Mouse (Mus musculus): ENCODE data around the gene Aprt. TPM values are rescaled to one million over a fixed set of nuclear protein-coding genes. Genes with fewer than 3 reads are reported as not detected.
A peak's percentile ranks its signal among the peaks of the same experiment; 100 is the strongest.
"Not testable (repeated sequence)": the region's sequence is repeated elsewhere in the genome, so short reads cannot be mapped to it uniquely, and the experiment has no call there.

Gene Aprt
- polyA plus RNA-seq, 1 experiment: 95.4 TPM

DNA sequence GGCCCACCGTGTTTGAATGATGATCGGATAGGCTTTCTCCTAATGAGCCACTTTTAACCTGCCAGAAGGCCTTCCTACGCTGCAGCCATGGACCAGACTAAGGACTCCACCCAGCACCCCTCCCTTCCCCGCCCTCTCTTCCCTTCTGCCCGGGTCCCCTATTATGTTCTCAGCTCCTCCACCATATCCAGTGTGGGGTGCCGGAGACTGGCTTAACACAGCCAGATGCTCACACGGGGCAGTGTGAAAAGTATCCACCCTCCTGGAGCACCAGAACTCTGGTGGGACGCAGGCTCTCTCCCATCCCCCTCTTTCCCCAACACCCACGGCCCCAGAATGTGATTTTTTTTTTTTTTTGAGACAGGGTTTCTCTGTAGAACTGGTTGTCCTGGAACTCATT, 3.1 kb downstream of the Aprt start:
- Histone ChIP-seq H3K4me3 (replicated peaks; ENCODE audit: control insufficient read depth, low read depth, low read length) (no peak overlapping the region), H3K4me1 (ENCODE audit: control insufficient read depth, insufficient read depth, low read length) (no peaks in the 10 kb centered on the region; the same call in 1 of the 2 replicates), H3K27ac (ENCODE audit: control insufficient read depth, insufficient read depth, low read depth, low read length, poor library complexity) (no peak overlapping the region)
- no peak for TF ChIP-seq CTCF (IDR thresholded peaks at IDR 0.05; ENCODE audit: control insufficient read depth, insufficient read depth, low read length)
- TF ChIP-seq POLR2A (IDR thresholded peaks at IDR 0.05; ENCODE audit: borderline replicate concordance, control insufficient read depth, low read depth, low read length): no peak
- 59% methylated on average over 9 of the region's 9 CpGs for WGBS

DNA sequence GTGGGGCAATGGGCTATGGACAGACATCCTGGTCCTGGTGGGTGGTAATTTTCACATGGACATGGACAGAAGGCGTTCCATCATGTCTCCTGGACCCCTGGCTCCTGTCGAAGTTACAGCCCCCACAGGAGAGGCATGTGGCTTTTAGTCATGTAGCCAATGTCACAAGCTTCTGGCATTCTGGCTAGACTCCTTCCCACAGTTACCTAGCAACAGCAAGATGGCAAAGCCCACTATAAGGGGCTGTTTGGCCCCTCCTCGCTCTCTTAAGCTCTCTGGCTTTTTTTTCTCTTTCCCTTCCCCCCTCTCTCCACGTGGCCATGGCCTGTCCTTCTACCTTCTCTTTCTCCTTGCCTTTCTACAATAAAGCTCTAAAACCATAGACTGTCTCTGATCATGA, 3.5 kb downstream of the Aprt start:
- H3K4me1 ChIP-seq (ENCODE audit: control insufficient read depth, insufficient read depth, low read length); H3K4me3 ChIP-seq (replicated peaks; ENCODE audit: control insufficient read depth, low read depth, low read length); H3K27ac ChIP-seq (ENCODE audit: control insufficient read depth, insufficient read depth, low read depth, low read length, poor library complexity): not testable (repeated sequence)
- 70% methylated on average over 4 of the region's 4 CpGs for WGBS

DNA sequence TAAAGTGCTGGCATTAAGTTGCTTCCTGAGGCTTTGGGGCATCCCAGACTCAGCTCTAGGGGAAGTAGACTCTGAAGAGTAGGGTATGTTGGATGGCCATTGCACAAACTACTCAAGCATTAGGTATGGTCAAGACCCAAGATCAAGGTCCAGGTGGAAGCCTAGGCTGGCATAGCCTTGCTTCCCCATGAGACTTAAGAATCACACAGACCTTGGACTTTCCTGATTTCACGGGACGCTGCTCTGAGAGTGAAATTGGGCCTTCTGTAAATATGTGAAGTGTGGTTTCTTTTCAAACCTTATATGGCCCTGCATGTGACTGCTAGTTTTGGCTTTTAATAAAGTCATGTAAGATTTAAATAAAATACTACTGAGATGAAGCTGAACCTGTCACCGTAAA, 4.0 kb downstream of the Aprt start:
- Histone ChIP-seq H3K4me1 (ENCODE audit: control insufficient read depth, insufficient read depth, low read length) (no peaks in the 10 kb centered on the region; the same call in 1 of the 2 replicates), H3K4me3 (replicated peaks; ENCODE audit: control insufficient read depth, low read depth, low read length) (no peak overlapping the region), H3K27ac (ENCODE audit: control insufficient read depth, insufficient read depth, low read depth, low read length, poor library complexity) (no peak overlapping the region)
- no peak for TF ChIP-seq CTCF (IDR thresholded peaks at IDR 0.05; ENCODE audit: control insufficient read depth, insufficient read depth, low read length)
- no peak for TF ChIP-seq POLR2A (IDR thresholded peaks at IDR 0.05; ENCODE audit: borderline replicate concordance, control insufficient read depth, low read depth, low read length)
- 94% methylated on average over 3 of the region's 3 CpGs for WGBS

DNA sequence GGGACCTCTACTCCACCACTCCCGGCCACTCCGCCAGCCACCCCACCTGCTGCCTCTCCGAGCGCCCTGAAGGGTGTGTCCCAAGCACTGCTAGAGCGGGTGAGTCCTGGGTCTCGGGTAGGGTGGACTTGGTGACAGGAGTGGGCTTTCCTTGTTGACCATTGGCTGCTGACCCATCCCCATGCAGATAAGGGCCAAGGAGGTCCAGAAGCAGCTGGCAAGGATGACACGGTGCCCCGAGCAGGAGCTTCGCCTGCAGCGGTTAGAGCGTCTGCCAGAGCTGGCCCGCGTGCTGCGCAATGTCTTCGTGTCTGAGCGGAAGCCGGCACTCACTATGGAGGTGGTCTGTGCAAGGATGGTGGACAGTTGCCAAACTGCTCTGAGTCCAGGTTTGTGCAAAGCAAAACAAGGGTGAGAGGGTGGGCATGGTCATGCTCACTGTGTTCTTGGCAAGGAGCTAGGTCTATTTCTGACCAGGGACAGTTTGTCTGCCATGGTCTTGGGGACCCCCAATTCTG, 4.9 kb downstream of the Aprt start:
- Histone ChIP-seq H3K4me1 (ENCODE audit: control insufficient read depth, insufficient read depth, low read length) (peaks cover 2% of the 10 kb centered on the region; the same call in 1 of the 2 replicates), H3K4me3 (replicated peaks; ENCODE audit: control insufficient read depth, low read depth, low read length) (no peak overlapping the region), H3K27ac (ENCODE audit: control insufficient read depth, insufficient read depth, low read depth, low read length, poor library complexity) (no peak overlapping the region)
- 88% methylated on average over 17 of the region's 17 CpGs for WGBS
- TF ChIP-seq CTCF (IDR thresholded peaks at IDR 0.05; ENCODE audit: control insufficient read depth, insufficient read depth, low read length) (no peak), POLR2A (IDR thresholded peaks at IDR 0.05; ENCODE audit: borderline replicate concordance, control insufficient read depth, low read depth, low read length) (no peak)

DNA sequence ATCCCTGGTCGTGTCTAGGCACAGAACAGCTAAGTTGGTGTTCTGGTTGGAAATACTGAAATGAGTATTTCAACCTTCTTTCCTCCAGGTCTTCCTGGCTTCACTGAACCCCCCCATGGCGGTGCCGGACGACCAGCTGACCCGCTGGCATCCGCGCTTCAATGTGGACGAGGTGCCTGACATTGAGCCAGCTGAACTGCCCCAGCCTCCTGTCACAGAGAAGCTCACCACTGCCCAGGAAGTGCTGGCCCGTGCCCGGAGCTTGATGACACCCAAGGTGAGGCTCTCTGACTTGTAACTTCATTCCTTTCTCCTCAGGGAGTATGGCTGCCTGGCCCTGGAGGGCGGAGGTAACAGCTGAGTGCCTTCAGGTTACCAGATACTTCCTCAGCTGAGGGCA, 5.6 kb downstream of the Aprt start:
- Histone ChIP-seq H3K4me1 (ENCODE audit: control insufficient read depth, insufficient read depth, low read length) (peaks cover 2% of the 10 kb centered on the region; the same call in 1 of the 2 replicates), H3K4me3 (replicated peaks; ENCODE audit: control insufficient read depth, low read depth, low read length) (no peak overlapping the region), H3K27ac (ENCODE audit: control insufficient read depth, insufficient read depth, low read depth, low read length, poor library complexity) (no peak overlapping the region)
- TF ChIP-seq POLR2A (IDR thresholded peaks at IDR 0.05; ENCODE audit: borderline replicate concordance, control insufficient read depth, low read depth, low read length) (no peak), CTCF (IDR thresholded peaks at IDR 0.05; ENCODE audit: control insufficient read depth, insufficient read depth, low read length) (no peak)
- 92% methylated on average over 11 of the region's 11 CpGs for WGBS

DNA sequence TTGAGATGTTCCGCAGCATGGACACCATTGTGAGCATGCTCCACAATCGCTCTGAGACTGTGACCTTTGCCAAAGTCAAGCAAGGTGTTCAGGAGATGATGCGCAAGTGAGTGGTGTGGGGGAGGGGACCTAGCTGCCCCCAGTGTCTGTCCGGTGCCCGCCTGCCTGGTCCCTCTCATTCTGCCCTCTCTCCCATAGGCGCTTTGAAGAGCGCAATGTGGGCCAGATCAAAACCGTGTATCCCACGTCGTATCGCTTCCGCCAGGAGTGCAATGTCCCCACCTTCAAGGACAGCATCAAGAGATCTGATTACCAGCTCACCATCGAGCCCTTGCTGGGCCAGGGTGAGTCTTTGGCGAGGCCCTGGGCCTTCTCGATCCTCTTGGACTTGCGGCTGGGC, 6.7 kb downstream of the Aprt start:
- TF ChIP-seq CTCF (IDR thresholded peaks at IDR 0.05; ENCODE audit: control insufficient read depth, insufficient read depth, low read length) (no peak), POLR2A (IDR thresholded peaks at IDR 0.05; ENCODE audit: borderline replicate concordance, control insufficient read depth, low read depth, low read length) (no peak)
- H3K27ac ChIP-seq (ENCODE audit: control insufficient read depth, insufficient read depth, low read depth, low read length, poor library complexity): no peak overlapping the region
- WGBS: 93% methylated on average over 16 of the region's 16 CpGs
- peaks cover 3% of the 10 kb centered on the region; the same call in 1 of the 2 replicates for H3K4me1 ChIP-seq (ENCODE audit: control insufficient read depth, insufficient read depth, low read length)
- no peak overlapping the region for H3K4me3 ChIP-seq (replicated peaks; ENCODE audit: control insufficient read depth, low read depth, low read length)

DNA sequence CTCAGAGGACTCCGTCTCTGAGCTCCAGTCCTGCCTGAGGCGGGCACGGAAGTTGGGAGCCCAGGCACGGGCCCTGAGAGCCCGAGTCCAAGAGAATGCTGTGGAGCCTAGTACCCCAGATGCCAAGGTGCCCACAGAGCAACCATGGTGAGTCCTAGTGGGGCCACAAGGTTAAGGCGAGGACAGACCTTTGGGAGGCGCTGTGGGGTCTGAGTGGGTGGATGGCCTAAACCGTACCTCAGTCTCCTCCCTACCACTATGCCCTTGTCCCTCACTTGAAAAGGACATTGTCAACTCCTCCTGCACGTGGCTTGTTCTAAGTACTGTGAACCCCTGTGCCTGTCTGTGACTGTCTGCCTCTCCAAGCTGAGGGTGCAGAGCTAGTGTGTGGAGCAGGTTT, 7.4 kb downstream of the Aprt start:
- Histone ChIP-seq H3K4me3 (replicated peaks; ENCODE audit: control insufficient read depth, low read depth, low read length) (peak overlapping the region; percentile 75), H3K27ac (ENCODE audit: control insufficient read depth, insufficient read depth, low read depth, low read length, poor library complexity) (peak overlapping the region; percentile 34; the same call in 1 of the 2 replicates), H3K4me1 (ENCODE audit: control insufficient read depth, insufficient read depth, low read length) (peaks cover 3% of the 10 kb centered on the region; the same call in 1 of the 2 replicates)
- 65% methylated on average over 9 of the region's 9 CpGs for WGBS
- no peak for TF ChIP-seq CTCF (IDR thresholded peaks at IDR 0.05; ENCODE audit: control insufficient read depth, insufficient read depth, low read length)
- TF ChIP-seq POLR2A (IDR thresholded peaks at IDR 0.05; ENCODE audit: borderline replicate concordance, control insufficient read depth, low read depth, low read length): no peak

DNA sequence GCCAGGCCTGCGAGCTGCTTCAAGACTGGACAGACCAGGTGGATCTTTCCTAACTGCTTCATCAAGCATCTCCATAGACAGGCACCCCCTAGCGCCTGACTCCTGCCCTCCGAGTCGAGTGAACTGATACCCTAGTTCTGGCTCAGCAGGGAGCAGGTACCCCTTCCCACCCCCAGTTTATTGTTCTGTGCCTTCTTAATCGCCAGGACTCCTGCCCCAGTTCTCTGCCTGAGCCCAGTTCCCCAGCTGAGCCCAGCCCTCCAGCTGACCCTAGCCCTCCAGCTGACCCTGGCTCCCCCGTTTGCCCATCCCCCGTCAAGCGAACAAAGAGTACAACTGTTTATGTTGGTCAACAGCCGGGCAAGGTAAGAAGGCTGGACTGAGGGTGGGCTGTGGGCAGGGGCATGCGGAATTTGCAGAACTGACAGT, 7.8 kb downstream of the Aprt start:
- 28% methylated on average over 10 of the region's 10 CpGs for WGBS
- TF ChIP-seq CTCF (IDR thresholded peaks at IDR 0.05; ENCODE audit: control insufficient read depth, insufficient read depth, low read length) (peak; percentile 37; the same call in 1 of the 2 replicates), POLR2A (IDR thresholded peaks at IDR 0.05; ENCODE audit: borderline replicate concordance, control insufficient read depth, low read depth, low read length) (no peak)

DNA sequence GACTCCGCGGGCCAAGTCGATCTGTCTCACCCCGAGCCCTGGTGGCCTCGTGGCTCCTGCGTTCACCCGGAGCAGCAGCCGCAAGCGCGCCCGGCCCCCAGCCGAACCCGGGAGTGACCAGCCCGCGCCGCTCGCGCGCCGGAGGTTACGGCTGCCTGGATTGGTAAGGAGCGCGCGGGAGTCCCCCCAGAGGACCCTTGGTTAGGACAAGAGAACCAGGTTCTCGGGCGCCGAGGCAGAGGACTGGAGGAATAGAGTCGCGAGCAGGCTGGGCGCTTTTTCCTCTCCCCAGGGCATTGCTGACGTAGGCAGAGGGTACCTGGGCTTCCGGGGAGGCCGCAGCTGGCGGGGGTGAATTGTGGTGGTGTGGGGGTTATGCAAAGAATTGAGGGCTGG, 8.6 kb downstream of the Aprt start:
- TF ChIP-seq CTCF (IDR thresholded peaks at IDR 0.05; ENCODE audit: control insufficient read depth, insufficient read depth, low read length) (no peak), POLR2A (IDR thresholded peaks at IDR 0.05; ENCODE audit: borderline replicate concordance, control insufficient read depth, low read depth, low read length) (no peak)
- Histone ChIP-seq H3K4me3 (replicated peaks; ENCODE audit: control insufficient read depth, low read depth, low read length) (peak overlapping the region; percentile 95), H3K4me1 (ENCODE audit: control insufficient read depth, insufficient read depth, low read length) (peaks cover 3% of the 10 kb centered on the region; the same call in 1 of the 2 replicates), H3K27ac (ENCODE audit: control insufficient read depth, insufficient read depth, low read depth, low read length, poor library complexity) (peak overlapping the region; percentile 96)
- under 1% methylated on average over 34 of the region's 34 CpGs for WGBS

More for the DNA sequence above, 7.8 kb downstream of the Aprt start:
- peaks cover 3% of the 10 kb centered on the region; the same call in 1 of the 2 replicates for H3K4me1 ChIP-seq (ENCODE audit: control insufficient read depth, insufficient read depth, low read length)
- H3K27ac ChIP-seq (ENCODE audit: control insufficient read depth, insufficient read depth, low read depth, low read length, poor library complexity): peak overlapping the region; percentile 34; the same call in 1 of the 2 replicates
- H3K4me3 ChIP-seq (replicated peaks; ENCODE audit: control insufficient read depth, low read depth, low read length): peak overlapping the region; percentile 75
